Mouse (Mus musculus): Measurements from ENCODE around the gene Mob3a. TPM values are rescaled to one million over a fixed set of nuclear protein-coding genes. Genes with fewer than 3 reads are reported as not detected.
"Not testable (repeated sequence)": the region's sequence is repeated elsewhere in the genome, so short reads cannot be mapped to it uniquely, and the experiment has no call there.

Gene Mob3a
- polyA plus RNA-seq, 1 experiment from 2014 or later: 67.0 TPM

DNA sequence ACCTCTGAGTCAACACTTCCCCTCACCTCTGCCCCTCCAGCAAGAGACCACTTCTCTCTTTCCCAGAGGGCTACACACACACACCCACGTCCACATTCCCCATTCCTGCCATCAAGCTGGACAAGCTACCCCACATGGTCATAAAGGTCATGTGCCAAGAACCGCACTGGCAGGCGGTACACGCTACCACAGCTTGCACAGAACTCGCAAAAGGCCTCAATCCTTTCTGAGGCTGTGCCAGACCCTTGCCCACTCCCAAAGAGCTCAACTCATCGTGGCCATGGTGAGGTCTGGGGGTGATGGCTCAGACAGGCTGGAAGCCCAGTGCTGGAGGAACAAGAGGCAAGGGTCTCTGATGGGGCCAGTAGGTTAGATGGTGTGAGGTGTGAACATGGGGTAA is 46.9 kb downstream of the Mob3a start:
- Histone ChIP-seq H3K9ac (replicated peaks) (peak overlapping the region; percentile 97; the same call in 1 of the 2 replicates), H3K9me3 (no peaks in the 10 kb centered on the region), H3K36me3 (no peaks in the 10 kb centered on the region), H3K27ac (replicated peaks) (no peak overlapping the region), H3K27me3 (no peaks in the 10 kb centered on the region), H3K4me2 (replicated peaks) (peak overlapping the region; percentile 92), H3K4me1 (peaks cover 27% of the 10 kb centered on the region), H3K4me3 (peak overlapping the region; percentile 96; the same call in 1 of the 2 replicates)
- ATAC-seq (ENCODE audit: low FRiP score, low read depth): no peak
- 91% methylated on average over 6 of the region's 6 CpGs for WGBS

DNA sequence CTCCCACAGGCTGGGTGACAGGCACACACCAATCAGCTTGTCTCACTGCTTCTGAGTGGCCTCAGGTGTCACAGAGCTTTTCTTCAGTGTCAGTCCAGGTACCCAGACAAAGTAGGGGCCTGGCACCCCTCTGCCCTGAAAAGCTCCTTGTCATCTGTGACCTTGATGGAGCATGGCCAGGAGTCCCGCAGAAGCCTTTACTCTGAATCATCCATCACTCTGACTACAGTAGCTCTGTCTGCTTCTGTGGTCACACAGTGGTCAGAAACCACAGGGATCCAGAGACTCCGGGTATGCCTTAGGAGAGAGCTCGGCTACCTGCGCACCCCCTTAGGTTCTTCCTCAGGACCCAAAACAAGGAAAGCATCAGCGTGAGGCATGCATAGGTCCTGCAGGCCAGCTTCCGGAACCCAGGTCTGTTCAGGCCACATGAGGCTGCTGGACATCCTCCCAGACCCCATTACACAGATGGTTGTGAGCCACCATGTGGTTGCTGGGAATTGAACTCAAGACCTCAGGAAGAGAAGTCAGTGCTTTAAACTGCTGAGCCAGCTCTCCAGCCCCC is 48.5 kb downstream of the Mob3a start:
- H3K4me1 ChIP-seq: peaks cover 22% of the 10 kb centered on the region
- no peak overlapping the region for H3K9ac ChIP-seq (replicated peaks)
- WGBS: 95% methylated on average over 6 of the region's 6 CpGs
- H3K27ac ChIP-seq (replicated peaks): no peak overlapping the region
- H3K9me3 ChIP-seq: no peaks in the 10 kb centered on the region
- ATAC-seq (ENCODE audit: low FRiP score, low read depth): no peak
- H3K4me2 ChIP-seq (replicated peaks): no peak overlapping the region
- no peaks in the 10 kb centered on the region for H3K27me3 ChIP-seq
- H3K4me3 ChIP-seq: no peak overlapping the region
- peaks cover under 1% of the 10 kb centered on the region for H3K36me3 ChIP-seq

DNA sequence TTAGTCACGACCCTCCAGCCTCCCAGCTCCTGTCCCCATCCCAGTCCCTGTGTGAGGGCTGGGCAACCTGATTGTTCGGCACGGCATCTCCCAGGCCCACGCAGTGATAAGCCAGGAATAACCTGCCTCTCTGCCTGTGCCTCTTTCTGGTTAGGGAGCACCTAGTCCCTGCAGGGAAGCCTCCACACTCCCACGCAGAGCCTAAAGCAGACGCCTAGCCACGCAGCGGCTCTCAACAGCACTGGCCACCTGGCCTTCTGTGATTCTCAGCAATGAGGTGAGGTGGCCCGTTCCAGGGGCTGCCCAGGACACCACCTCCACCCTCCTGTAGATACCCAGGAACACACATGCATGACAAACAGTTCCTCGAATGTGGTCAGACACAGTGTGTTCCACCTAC is 51.4 kb downstream of the Mob3a start:
- Histone ChIP-seq H3K4me3 (no peak overlapping the region), H3K27ac (replicated peaks) (no peak overlapping the region), H3K27me3 (no peaks in the 10 kb centered on the region), H3K4me2 (replicated peaks) (no peak overlapping the region), H3K9ac (replicated peaks) (no peak overlapping the region), H3K4me1 (peaks cover 14% of the 10 kb centered on the region), H3K9me3 (no peaks in the 10 kb centered on the region), H3K36me3 (peaks cover 28% of the 10 kb centered on the region)
- 95% methylated on average over 10 of the region's 10 CpGs for WGBS
- ATAC-seq (ENCODE audit: low FRiP score, low read depth): no peak

DNA sequence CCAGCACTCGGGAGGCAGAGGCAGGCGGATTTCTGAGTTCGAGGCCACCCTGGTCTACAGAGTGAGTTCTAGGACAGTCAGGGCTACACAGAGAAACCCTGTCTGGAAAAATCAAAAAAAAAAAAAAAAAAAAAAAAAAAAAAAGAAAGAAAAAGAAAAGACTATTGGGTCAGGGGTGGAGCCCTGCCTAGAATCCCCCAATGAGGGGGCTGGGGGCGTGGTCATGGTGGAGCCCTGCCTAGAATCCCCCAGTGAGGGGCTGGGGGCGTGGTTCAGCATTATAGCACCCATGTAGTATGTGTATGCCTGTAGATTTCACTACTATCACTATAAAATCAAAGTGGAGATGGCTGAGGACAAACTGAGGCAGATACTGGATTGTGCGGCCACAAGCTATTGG is 51.9 kb downstream of the Mob3a start:
- H3K27me3 ChIP-seq; H3K9ac ChIP-seq (replicated peaks); H3K4me1 ChIP-seq; H3K4me2 ChIP-seq (replicated peaks); ATAC-seq (ENCODE audit: low FRiP score, low read depth); H3K4me3 ChIP-seq; H3K27ac ChIP-seq (replicated peaks); H3K9me3 ChIP-seq: not testable (repeated sequence)
- 89% methylated on average over 6 of the region's 6 CpGs for WGBS
- H3K36me3 ChIP-seq: peaks cover 33% of the 10 kb centered on the region

DNA sequence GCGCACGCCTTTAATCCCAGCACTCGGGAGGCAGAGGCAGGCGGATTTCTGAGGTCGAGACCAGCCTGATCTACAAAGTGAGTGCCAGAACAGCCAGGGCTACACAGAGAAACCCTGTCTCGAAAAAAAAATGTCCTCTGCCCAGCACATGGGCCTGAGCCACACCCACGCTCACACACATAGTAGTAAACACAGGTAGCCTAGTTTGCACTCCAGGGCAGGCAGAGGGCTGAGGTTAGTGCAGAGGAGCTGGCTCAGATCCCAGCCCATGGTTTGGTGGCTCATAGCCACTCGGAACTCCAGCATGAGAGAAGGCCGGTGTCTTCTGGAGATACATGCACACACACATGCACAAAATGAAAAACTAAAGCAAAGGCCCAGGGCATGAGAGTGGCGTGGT is 54.8 kb downstream of the Mob3a start:
- Histone ChIP-seq H3K9me3 (no peaks in the 10 kb centered on the region), H3K4me1 (no peaks in the 10 kb centered on the region), H3K27me3 (no peaks in the 10 kb centered on the region), H3K27ac (replicated peaks) (no peak overlapping the region), H3K36me3 (peaks cover 63% of the 10 kb centered on the region), H3K4me2 (replicated peaks) (no peak overlapping the region), H3K9ac (replicated peaks) (no peak overlapping the region), H3K4me3 (no peak overlapping the region)
- ATAC-seq (ENCODE audit: low FRiP score, low read depth): no peak
- 93% methylated on average over 10 of the region's 10 CpGs for WGBS

DNA sequence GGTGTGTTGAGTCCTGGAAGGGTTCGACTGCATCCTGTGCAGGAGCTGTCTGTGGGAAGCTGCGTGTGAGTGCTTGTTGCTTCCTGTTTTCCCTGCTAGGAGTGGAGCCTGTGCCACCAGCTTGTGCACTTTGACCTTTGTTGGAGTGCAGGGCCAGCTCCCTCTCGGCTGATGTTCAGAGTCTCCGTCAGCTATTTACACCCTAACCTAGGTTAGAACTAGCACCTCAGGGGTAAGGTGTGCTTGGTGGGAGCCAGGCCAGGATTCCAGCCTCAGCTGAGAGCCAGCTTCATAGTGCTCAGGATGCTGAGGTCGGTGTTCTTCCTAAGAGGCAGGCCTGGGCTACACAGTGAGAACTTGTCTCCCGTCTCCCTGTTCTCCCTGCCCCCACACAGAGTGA is 66.4 kb downstream of the Mob3a start:
- no peak overlapping the region for H3K9ac ChIP-seq (replicated peaks)
- no peak overlapping the region for H3K4me2 ChIP-seq (replicated peaks)
- H3K27ac ChIP-seq (replicated peaks): no peak overlapping the region
- 86% methylated on average over 6 of the region's 6 CpGs for WGBS
- H3K27me3 ChIP-seq: no peaks in the 10 kb centered on the region
- no peak overlapping the region for H3K4me3 ChIP-seq
- no peaks in the 10 kb centered on the region for H3K9me3 ChIP-seq
- peaks cover 63% of the 10 kb centered on the region for H3K36me3 ChIP-seq
- ATAC-seq (ENCODE audit: low FRiP score, low read depth): no peak
- H3K4me1 ChIP-seq: 0 out of 2 replicates have a peak, but pooled peaks cover 2% of the 10 kb centered on the region

Other genes starting within 250 kb of the Mob3a start
- 2.8 and 3.2 TPM in 2 replicates for gene Onecut3, start 207.1 kb downstream of the Mob3a start, polyA plus RNA-seq (2016; fragmentation: Nextera tagmentation; extraction: Ambion mirVana)
- gene Atp8b3, start 162.9 kb downstream of the Mob3a start, polyA plus RNA-seq (2016; fragmentation: Nextera tagmentation; extraction: Ambion mirVana): 0.78 and 0.97 TPM in 2 replicates
- gene Rexo1, start 140.4 kb downstream of the Mob3a start, polyA plus RNA-seq (2016; fragmentation: Nextera tagmentation; extraction: Ambion mirVana): 36.5 and 37.3 TPM in 2 replicates
- gene Klf16, start 124.7 kb downstream of the Mob3a start, polyA plus RNA-seq (2016; fragmentation: Nextera tagmentation; extraction: Ambion mirVana): 6.1 and 6.2 TPM in 2 replicates
- gene Abhd17a, start 111.6 kb downstream of the Mob3a start, polyA plus RNA-seq (2016; fragmentation: Nextera tagmentation; extraction: Ambion mirVana): 104 and 105 TPM in 2 replicates
- 63.1 and 68.4 TPM in 2 replicates for gene Scamp4, start 99.1 kb downstream of the Mob3a start, polyA plus RNA-seq (2016; fragmentation: Nextera tagmentation; extraction: Ambion mirVana)
- gene Adat3, start 99.1 kb downstream of the Mob3a start, polyA plus RNA-seq (2016; fragmentation: Nextera tagmentation; extraction: Ambion mirVana): 7.8 and 8.7 TPM in 2 replicates
- gene Gm49322, start 96.0 kb downstream of the Mob3a start, polyA plus RNA-seq (2016; fragmentation: Nextera tagmentation; extraction: Ambion mirVana): 6.0 and 7.5 TPM in 2 replicates
- 180 and 194 TPM in 2 replicates for gene Csnk1g2, start 79.1 kb downstream of the Mob3a start, polyA plus RNA-seq (2016; fragmentation: Nextera tagmentation; extraction: Ambion mirVana)
- gene Btbd2, start 44.9 kb downstream of the Mob3a start, polyA plus RNA-seq (2016; fragmentation: Nextera tagmentation; extraction: Ambion mirVana): 82.7 and 95.3 TPM in 2 replicates
- gene Mknk2, start 23.9 kb downstream of the Mob3a start, polyA plus RNA-seq (2016; fragmentation: Nextera tagmentation; extraction: Ambion mirVana): 83.6 and 86.5 TPM in 2 replicates
- 24.9 and 29.9 TPM in 2 replicates for gene Izumo4, start 207 bp upstream of the Mob3a start, polyA plus RNA-seq (2016; fragmentation: Nextera tagmentation; extraction: Ambion mirVana)
- gene Ap3d1, start 40.3 kb upstream of the Mob3a start, polyA plus RNA-seq (2016; fragmentation: Nextera tagmentation; extraction: Ambion mirVana): 94.0 and 99.1 TPM in 2 replicates
- 26.9 and 30.8 TPM in 2 replicates for gene Dot1l, start 53.2 kb upstream of the Mob3a start, polyA plus RNA-seq (2016; fragmentation: Nextera tagmentation; extraction: Ambion mirVana)
- 68.5 and 70.8 TPM in 2 replicates for gene Sf3a2, start 96.2 kb upstream of the Mob3a start, polyA plus RNA-seq (2016; fragmentation: Nextera tagmentation; extraction: Ambion mirVana)
- gene Plekhj1, start 96.6 kb upstream of the Mob3a start, polyA plus RNA-seq (2016; fragmentation: Nextera tagmentation; extraction: Ambion mirVana): 137 and 148 TPM in 2 replicates
- gene Amh, start 103.3 kb upstream of the Mob3a start, polyA plus RNA-seq (2016; fragmentation: Nextera tagmentation; extraction: Ambion mirVana): 0.10 TPM in 1 of 2 replicates, not detected in the other
- 0.38 and 0.50 TPM in 2 replicates for gene Jsrp1, start 111.5 kb upstream of the Mob3a start, polyA plus RNA-seq (2016; fragmentation: Nextera tagmentation; extraction: Ambion mirVana)
- 1,390 and 1,564 TPM in 2 replicates for gene Oaz1, start 124.7 kb upstream of the Mob3a start, polyA plus RNA-seq (2016; fragmentation: Nextera tagmentation; extraction: Ambion mirVana)
- gene Lingo3, start 142.1 kb upstream of the Mob3a start, polyA plus RNA-seq (2016; fragmentation: Nextera tagmentation; extraction: Ambion mirVana): 0.77 and 1.0 TPM in 2 replicates
- gene Lsm7, start 153.2 kb upstream of the Mob3a start, polyA plus RNA-seq (2016; fragmentation: Nextera tagmentation; extraction: Ambion mirVana): 250 and 263 TPM in 2 replicates
- 44.6 and 47.1 TPM in 2 replicates for gene Sppl2b, start 153.3 kb upstream of the Mob3a start, polyA plus RNA-seq (2016; fragmentation: Nextera tagmentation; extraction: Ambion mirVana)
- 0.08 and 0.14 TPM in 2 replicates for gene Tmprss9, start 169.9 kb upstream of the Mob3a start, polyA plus RNA-seq (2016; fragmentation: Nextera tagmentation; extraction: Ambion mirVana)
- gene Timm13, start 199.0 kb upstream of the Mob3a start, polyA plus RNA-seq (2016; fragmentation: Nextera tagmentation; extraction: Ambion mirVana): 305 and 308 TPM in 2 replicates
- gene Lmnb2, start 216.3 kb upstream of the Mob3a start, polyA plus RNA-seq (2016; fragmentation: Nextera tagmentation; extraction: Ambion mirVana): 61.7 and 62.0 TPM in 2 replicates
- 8.7 and 11.8 TPM in 2 replicates for gene Gadd45b, start 228.1 kb upstream of the Mob3a start, polyA plus RNA-seq (2016; fragmentation: Nextera tagmentation; extraction: Ambion mirVana)